Mouse (Mus musculus) common myeloid progenitor, adult 5-6 weeks (primary cell): ENCODE measurements at regions not wholly inside any gene's neighbourhood (a gene's known extent, or its start where the extent isn't known, plus 50 kb on each side); places are given as distances from the start of the nearest gene placed in this dataset.

ENCODE experiments used
- ATAC-seq: replicated peaks from 2 replicates; pipeline ENCODE4 v1.8.0; 2016; ENCODE audit warnings: low read depth, mild to moderate bottlenecking, moderate TSS enrichment, inconsistent platforms; ENCODE audit not compliant: poor library complexity, severe bottlenecking

GRCm38 (mm10) chr6:88964071-88964470, 62.0 kb downstream of the Tpra1 start:
- peak; percentile 84 for ATAC-seq

- no peak for ATAC-seq
Measured at GRCm38 (mm10) chr6:88964911-88965310, 62.9 kb downstream of the Tpra1 start.

GRCm38 (mm10) chr6:88965361-88966226, 63.5 kb downstream of the Tpra1 start:
- no peak for ATAC-seq

GRCm38 (mm10) chr6:88966501-88966900, 64.5 kb downstream of the Tpra1 start:
- no peak for ATAC-seq

- no peak for ATAC-seq
Measured at GRCm38 (mm10) chr6:88968842-88969241, 66.8 kb downstream of the Tpra1 start.

GRCm38 (mm10) chr6:88971729-88972128, 69.7 kb downstream of the Tpra1 start:
- no peak for ATAC-seq

- no peak for ATAC-seq
Measured at GRCm38 (mm10) chr6:88974457-88974856, 72.4 kb downstream of the Tpra1 start.

GRCm38 (mm10) chr6:88976581-88976980, 74.5 kb downstream of the Tpra1 start:
- no peak for ATAC-seq

- ATAC-seq, result no peak
Measured at GRCm38 (mm10) chr6:88976994-88977393, 74.9 kb downstream of the Tpra1 start.

- no peak for ATAC-seq
Measured at GRCm38 (mm10) chr6:88978970-88979369, 76.9 kb downstream of the Tpra1 start.

- ATAC-seq, result peak; percentile 63
Measured at GRCm38 (mm10) chr6:88980112-88980511, 78.1 kb downstream of the Tpra1 start.

- ATAC-seq, result no peak
Measured at GRCm38 (mm10) chr6:88981544-88981943, 79.5 kb downstream of the Tpra1 start.

- no peak for ATAC-seq
Measured at GRCm38 (mm10) chr6:88984170-88984569, 82.1 kb downstream of the Tpra1 start.

- no peak for ATAC-seq
Measured at GRCm38 (mm10) chr6:88984863-88985262, 82.8 kb downstream of the Tpra1 start.

- ATAC-seq, result no peak
Measured at GRCm38 (mm10) chr6:88988551-88988950, 86.5 kb downstream of the Tpra1 start.

GRCm38 (mm10) chr6:88989617-88990299, 87.7 kb downstream of the Tpra1 start:
- no peak for ATAC-seq

GRCm38 (mm10) chr6:88990300-88990685, 88.2 kb downstream of the Tpra1 start:
- no peak for ATAC-seq

- ATAC-seq, result no peak
Measured at GRCm38 (mm10) chr6:88995077-88995476, 93.0 kb downstream of the Tpra1 start.

- no peak for ATAC-seq
Measured at GRCm38 (mm10) chr6:88998927-88999722, 97.1 kb downstream of the Tpra1 start.

GRCm38 (mm10) chr6:89000359-89000758, 98.3 kb downstream of the Tpra1 start:
- no peak for ATAC-seq
